Mouse (Mus musculus): ENCODE results near the gene Cwc22.

Gene Cwc22

GRCm38 (mm10) chr2:77962450-77963193 is 16.4 kb upstream of the Cwc22 start:
- peak; percentile 75 for DNase-seq

DNA sequence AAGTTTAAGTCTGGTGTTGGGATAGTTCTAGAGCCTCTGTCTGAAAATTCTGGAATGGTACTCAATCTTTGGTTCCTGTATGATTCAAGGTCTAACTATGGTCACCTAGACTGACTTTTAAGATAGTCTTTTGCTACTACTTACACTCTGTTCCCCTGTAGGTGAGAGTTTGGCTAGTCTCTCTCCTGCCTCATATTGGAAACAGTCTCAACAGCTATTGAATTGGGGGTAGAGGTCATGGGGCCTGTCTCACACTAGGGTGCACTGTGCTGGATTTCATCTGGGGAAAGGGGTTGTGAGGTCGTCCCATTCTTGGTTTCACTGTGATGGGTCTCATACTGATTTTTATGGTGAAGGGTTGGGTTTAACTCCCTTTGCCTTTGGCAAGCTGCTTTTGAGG is 15.1 kb upstream of the Cwc22 start:
- DNase-seq: peak; percentile 10

GRCm38 (mm10) chr2:77960711-77961110 is 14.5 kb upstream of the Cwc22 start:
- DNase-seq: no peak

- peak; percentile 16 for DNase-seq
These were observed 13.2 kb upstream of the Cwc22 start for GRCm38 (mm10) chr2:77959341-77959740.

DNA sequence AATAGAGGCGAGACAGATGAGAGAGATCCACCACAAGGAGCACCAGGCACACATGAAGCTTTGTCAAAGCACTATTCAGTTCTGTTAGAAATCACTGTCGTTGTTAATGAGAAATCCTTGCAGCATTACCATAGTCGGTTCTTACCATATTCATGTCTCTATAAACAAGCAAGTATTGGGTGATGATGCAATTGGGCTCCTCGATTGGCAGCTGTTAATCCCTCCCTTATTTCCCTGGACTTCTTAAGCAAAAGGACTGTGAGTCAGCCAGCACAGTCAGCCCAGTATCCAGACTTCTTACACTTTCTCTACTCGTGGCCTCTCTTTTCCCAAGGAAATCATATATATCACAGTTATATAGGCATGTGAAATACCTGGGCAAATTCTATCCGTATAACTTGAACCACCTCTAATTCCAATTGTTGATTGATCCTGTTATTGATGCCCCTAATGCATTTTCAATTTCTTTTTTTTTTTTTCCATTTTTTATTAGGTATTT is 5.3 kb upstream of the Cwc22 start:
- DNase-seq: peak; percentile 24

DNA sequence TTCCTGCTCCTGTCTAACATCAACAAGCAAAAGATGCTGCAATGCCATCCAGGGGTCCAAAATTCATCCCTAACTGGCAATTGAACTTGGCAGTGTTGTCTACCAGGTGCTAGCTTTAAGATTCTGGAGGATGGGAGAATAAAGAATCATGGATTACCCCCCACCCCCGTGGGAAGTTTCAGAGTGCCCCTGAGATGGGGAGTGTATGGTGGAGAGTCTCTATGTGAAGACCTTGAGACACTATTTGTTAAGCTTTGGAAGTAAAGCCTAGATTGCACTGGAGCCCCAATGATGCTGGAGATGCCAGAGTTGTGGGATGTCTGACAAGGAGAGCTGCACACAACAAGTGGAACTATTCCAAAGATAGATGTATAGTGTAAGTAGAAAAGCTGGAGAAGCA is 3.9 kb upstream of the Cwc22 start:
- peak; percentile 58 for DNase-seq

DNA sequence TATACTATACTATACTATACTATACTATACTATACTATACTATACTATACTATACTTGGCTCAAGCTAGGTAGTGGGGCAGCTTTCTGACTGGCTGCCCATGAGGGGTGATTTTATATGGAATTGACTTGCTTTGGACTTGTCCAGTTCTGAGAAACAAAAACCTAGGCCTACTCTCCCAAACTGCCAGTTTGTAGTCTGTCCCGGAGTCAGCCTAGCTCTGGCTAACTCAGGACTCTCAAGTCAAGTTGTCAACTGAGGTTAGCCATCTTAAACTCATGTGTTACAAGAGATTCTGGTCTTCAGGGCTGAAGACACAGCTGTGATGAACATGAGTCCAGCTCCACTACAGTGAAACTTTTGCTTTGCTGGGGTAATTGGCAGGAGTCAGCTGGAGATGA is 3.3 kb upstream of the Cwc22 start:
- peak; percentile 71 for DNase-seq

GRCm38 (mm10) chr2:77948921-77949320 is 2.7 kb upstream of the Cwc22 start:
- DNase-seq: peak; percentile 24

DNA sequence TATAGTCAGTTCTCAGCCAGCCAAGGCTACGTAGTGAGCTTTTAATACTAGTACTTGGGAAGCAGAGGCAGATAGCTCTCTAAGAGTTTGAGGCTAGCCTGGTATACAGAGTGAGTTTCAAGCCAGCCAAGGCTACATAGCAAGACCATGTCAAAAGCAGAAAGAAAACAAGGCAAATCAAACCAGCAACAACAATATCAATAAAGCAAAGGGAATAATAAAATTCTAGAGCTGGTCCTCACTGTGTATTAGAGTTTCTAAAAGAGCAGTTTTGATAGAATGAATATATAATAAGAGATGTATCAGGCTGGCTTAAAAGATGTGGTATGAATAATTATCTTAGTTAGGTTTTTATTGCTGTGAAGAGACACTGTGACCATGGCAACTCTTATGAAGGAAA is 2.0 kb upstream of the Cwc22 start:
- DNase-seq: no peak

- peak; percentile 63 for DNase-seq
These were observed 1.1 kb upstream of the Cwc22 start for GRCm38 (mm10) chr2:77947161-77947870.

DNA sequence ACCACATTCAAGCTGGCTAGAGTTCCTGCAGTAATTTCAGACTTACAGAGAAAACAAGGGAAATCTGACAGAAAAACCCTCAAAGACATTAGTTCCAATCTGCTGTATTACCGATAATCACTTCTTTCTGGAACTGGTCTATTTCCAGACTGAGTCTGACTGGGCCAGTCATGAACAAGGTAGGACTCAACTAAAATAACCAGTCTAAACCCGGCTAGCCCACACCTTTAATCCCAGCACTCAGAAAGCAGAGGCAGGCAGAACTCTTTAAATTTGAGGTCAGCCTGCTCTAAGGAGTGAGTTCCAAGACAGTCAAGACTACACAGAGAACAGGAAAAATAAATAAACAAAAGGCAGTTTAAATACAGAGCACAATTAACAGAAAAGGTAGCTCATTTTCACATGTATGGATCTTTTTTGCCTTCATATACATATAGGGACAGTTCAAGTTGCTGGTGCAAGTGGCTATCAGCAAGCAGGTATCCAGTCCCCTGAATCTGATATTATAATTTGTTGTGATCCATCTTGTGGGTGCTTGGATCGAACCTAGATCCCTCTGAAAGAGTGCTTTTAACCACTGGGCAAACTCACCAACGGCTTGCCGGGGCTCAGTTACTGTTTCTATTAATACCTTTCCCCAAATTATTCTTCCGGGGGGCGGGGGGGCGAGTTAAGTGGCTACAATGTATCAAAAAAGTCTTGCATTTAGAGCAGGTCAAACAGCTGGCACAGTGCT is 1.1 kb downstream of the Cwc22 start:
- peak; percentile 74 for DNase-seq

- peak; percentile 40 for DNase-seq
These were observed 1.9 kb downstream of the Cwc22 start for GRCm38 (mm10) chr2:77944281-77944680.

GRCm38 (mm10) chr2:77941944-77942343 is 4.2 kb downstream of the Cwc22 start:
- DNase-seq: peak; percentile 7

DNA sequence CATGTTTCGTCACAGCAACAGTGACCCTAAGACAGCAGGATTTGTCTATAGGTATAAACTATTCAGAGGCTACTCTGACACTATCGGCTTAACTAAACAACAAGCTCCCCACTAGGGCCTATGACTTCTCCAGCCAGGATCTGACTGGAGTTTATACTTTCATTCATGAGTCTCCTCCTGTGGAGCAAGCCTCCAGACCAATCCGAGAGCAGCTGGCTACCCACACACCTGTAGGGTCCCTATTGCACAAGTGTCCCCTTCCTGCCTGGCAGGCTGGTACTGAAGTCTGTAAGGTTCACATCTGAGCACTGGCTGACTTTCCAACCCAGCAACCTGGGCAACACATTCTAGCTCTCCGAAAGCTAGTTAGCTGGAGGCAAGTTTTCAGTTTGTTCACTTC is 7.9 kb downstream of the Cwc22 start:
- DNase-seq: peak; percentile 68

DNA sequence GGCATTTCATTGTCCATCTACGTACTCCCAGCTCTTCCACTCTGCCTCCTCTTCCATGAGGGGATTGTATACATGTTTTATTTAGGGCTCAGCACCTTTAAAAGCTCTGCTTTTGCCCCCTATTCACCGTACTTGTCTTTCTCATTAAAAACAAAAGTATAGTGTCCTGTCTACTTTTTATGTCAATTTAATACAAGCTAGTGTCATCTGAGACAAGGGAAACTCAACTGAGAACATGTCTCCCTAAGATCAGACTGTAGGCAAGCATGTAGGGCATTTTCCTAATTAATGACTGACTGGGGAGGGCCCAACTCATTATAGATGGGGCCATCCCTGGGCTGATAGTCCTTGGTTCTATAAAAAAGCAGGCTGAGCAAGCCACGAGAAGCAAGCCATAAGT is 8.4 kb downstream of the Cwc22 start:
- peak; percentile 1 for DNase-seq

DNA sequence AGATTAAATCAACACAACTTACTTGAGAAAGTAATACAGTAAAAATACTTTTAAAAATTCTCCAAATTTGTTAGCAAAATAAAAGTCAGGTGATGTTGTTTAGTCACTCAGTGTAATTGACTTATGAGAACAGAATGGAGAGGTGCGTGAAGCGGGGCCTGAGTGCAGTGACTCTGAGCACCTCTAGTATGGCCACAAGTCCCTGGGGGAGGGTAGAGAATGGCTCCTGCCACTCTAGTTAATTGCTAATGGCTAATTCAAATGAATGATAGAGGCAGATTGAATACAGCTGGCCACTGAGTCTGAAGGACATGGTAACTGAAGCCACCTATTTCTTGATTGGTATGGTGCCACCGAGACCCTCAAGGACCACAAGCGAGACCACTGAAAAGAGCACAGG is 12.0 kb downstream of the Cwc22 start:
- peak; percentile 37 for DNase-seq

DNA sequence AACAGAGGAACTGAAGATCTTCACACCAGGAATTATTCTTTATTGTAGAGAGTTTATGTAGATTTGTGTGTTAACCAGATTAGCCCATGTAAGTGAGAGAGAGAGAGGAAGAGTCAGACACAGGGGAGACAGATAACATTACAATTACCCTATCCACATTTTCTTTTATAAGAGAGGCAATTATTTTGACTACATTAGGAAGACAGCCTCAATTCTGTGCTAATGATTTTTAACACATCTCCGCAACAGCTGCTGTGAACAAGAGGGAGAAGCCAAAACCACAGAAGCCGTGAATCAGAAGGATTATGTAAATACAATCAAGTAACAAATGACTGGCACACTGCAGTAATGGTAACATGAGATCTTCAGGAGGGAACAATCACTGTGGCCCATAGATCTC is 12.5 kb downstream of the Cwc22 start:
- no peak for DNase-seq

GRCm38 (mm10) chr2:77931958-77932357 is 14.2 kb downstream of the Cwc22 start:
- peak; percentile 61 for DNase-seq

- peak; percentile 66 for DNase-seq
These were observed 17.8 kb downstream of the Cwc22 start for GRCm38 (mm10) chr2:77928352-77928751.

DNA sequence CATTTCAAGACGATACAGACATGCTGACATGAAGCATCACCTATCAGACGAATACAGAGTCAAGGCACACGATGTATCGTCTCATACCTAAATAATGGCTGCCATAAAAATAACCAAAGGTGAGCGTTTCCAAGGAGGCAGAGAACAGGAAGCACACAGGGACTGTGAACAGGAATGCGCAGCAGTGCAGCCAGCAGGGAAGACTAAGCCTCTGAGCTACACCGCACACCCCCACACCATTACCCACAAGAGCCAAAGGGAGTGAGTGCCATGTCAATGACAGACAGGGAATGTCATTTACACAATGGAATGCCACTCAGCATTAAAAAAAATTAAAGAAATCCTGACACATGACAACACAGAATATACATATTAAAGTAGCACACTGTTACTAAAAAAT is 19.7 kb downstream of the Cwc22 start:
- peak; percentile 61 for DNase-seq

DNA sequence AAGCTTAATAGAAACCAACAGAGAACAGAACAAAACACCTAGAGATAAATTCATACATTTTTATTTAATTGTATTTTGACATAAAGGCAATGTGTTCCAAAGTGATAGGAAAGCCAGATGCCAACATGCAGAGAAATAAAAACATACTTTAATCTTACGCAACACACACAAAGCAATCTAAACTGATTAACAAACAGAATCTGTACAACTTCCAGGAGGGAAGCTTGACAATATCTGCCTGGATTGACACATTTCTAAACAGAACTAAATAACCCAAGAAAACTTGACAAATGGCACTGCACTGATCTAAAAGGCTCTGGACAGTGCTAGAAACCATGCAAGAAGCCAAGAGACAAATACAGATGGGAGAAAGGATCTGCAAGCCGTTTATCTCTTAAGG is 20.2 kb downstream of the Cwc22 start:
- DNase-seq: no peak

GRCm38 (mm10) chr2:77925187-77925924 is 20.8 kb downstream of the Cwc22 start:
- DNase-seq: peak; percentile 77

- DNase-seq: no peak
These were observed 22.2 kb downstream of the Cwc22 start for GRCm38 (mm10) chr2:77924003-77924402.
